Mouse (Mus musculus) myocyte (in vitro differentiated cells): ENCODE data around the gene Krtdap. TPM values are rescaled to one million over a fixed set of nuclear protein-coding genes. Genes with fewer than 3 reads are reported as not detected.

ENCODE experiments used
- H3K27me3 ChIP-seq: one replicate; pipeline ENCODE4 v1.6.1; 2011; ENCODE audit not compliant: control insufficient read depth, insufficient read depth, insufficient read length
- H3K36me3 ChIP-seq: one replicate; pipeline ENCODE4 v1.6.1; 2011; ENCODE audit not compliant: control insufficient read depth, insufficient read depth
- H3K4me2 ChIP-seq: one replicate; pipeline ENCODE4 v1.6.1; 2011; ENCODE audit warnings: low read depth, control low read depth
- H3K4me3 ChIP-seq: one replicate; pipeline ENCODE4 v1.5.1; 2011; ENCODE audit warnings: mild to moderate bottlenecking, control low read depth, moderate library complexity
- H3K79me2 ChIP-seq: one replicate; pipeline ENCODE4 v1.6.1; 2011; ENCODE audit not compliant: control insufficient read depth, insufficient read depth
- H3ac ChIP-seq: one replicate; pipeline ENCODE4 v1.6.1; 2011; ENCODE audit not compliant: control insufficient read depth, insufficient read length
- CEBPB ChIP-seq: IDR thresholded peaks from 2 replicates; pipeline ENCODE4 v1.6.1; 2011; ENCODE audit warnings: mild to moderate bottlenecking, moderate library complexity; ENCODE audit not compliant: poor library complexity, insufficient read depth, severe bottlenecking
- E2F4 ChIP-seq: IDR thresholded peaks from one replicate; pipeline ENCODE4 v1.6.1; 2011; ENCODE audit warnings: mild to moderate bottlenecking, control low read depth, moderate library complexity; ENCODE audit not compliant: insufficient read depth
- MAX ChIP-seq: IDR thresholded peaks from one replicate; pipeline ENCODE4 v1.6.1; 2011; ENCODE audit warnings: low read depth, mild to moderate bottlenecking, control low read depth
- MYOD1 ChIP-seq, 3 experiments: IDR thresholded peaks; one replicate each; pipeline ENCODE4 v1.6.1; 2011; ENCODE audit warnings: control low read depth in 2 of 3, low read depth in 2 of 3, mild to moderate bottlenecking in 2 of 3, moderate library complexity in 1 of 3; ENCODE audit not compliant: insufficient read length in 2 of 3, control insufficient read depth in 1 of 3
- MYOG ChIP-seq, 3 experiments: IDR thresholded peaks; one replicate each; pipeline ENCODE4 v1.6.1; 2011; ENCODE audit warnings: control low read depth in 2 of 3, low read depth in 2 of 3, mild to moderate bottlenecking in 2 of 3; ENCODE audit not compliant: insufficient read length in 2 of 3, control insufficient read depth in 1 of 3, insufficient read depth in 1 of 3
- POLR2A ChIP-seq: IDR thresholded peaks from one replicate; pipeline ENCODE4 v1.6.1; 2011; ENCODE audit warnings: low read depth, mild to moderate bottlenecking, control low read depth, moderate library complexity; ENCODE audit not compliant: insufficient read length
- POLR2AphosphoS2 ChIP-seq: IDR thresholded peaks from one replicate; pipeline ENCODE4 v1.6.1; 2011; ENCODE audit warnings: low read depth, control low read depth; ENCODE audit not compliant: insufficient read length
- REST ChIP-seq: IDR thresholded peaks from one replicate; pipeline ENCODE4 v1.6.1; 2011; ENCODE audit warnings: mild to moderate bottlenecking, control low read depth, moderate library complexity; ENCODE audit not compliant: insufficient read depth, insufficient read length
- SRF ChIP-seq: IDR thresholded peaks from one replicate; pipeline ENCODE4 v1.6.1; 2011; ENCODE audit warnings: low read depth; ENCODE audit not compliant: control insufficient read depth, insufficient read length
- TCF12 ChIP-seq: IDR thresholded peaks from one replicate; pipeline ENCODE4 v1.6.1; 2011; ENCODE audit warnings: mild to moderate bottlenecking, control low read depth; ENCODE audit not compliant: poor library complexity, insufficient read depth, severe bottlenecking
- TCF3 ChIP-seq: IDR thresholded peaks from one replicate; pipeline ENCODE4 v1.6.1; 2011; ENCODE audit warnings: low read depth, control low read depth; ENCODE audit not compliant: insufficient read length
- USF1 ChIP-seq: IDR thresholded peaks from one replicate; pipeline ENCODE4 v1.6.1; 2011; ENCODE audit warnings: low read depth, mild to moderate bottlenecking, control low read depth, moderate library complexity
- polyA plus RNA-seq: library from polyadenylated mRNA; unstranded; fragments of >200 nt; fragmentation: generic; extraction: Trizol; gene quantifications from one replicate; pipeline ENCODE4 v1.2.1, GENCODE M21; 2012; ENCODE audit warnings: missing spikeins

Krtdap gene
- polyA plus RNA-seq, 1 experiment: not detected

- no peak overlapping the region for H3ac ChIP-seq
- no peaks in the 10 kb centered on the region for H3K79me2 ChIP-seq
- no peak overlapping the region for H3K4me2 ChIP-seq
- no peaks in the 10 kb centered on the region for H3K27me3 ChIP-seq
- no peak overlapping the region for H3K4me3 ChIP-seq
- TF ChIP-seq TCF3 (no peak), REST (no peak), CEBPB (no peak), MYOD1 (IDR thresholded peaks at IDR 0.05; ENCODE audit: control insufficient read depth in 1 of 3, insufficient read length in 2 of 3, low read depth in 2 of 3) (no peak), USF1 (no peak)
- H3K36me3 ChIP-seq: no peaks in the 10 kb centered on the region
These were observed 7.2 kb downstream of the Krtdap start for GRCm38 (mm10) chr7:30794921-30795320.

GRCm38 (mm10) chr7:30796790-30797189 lies 9.1 kb downstream of the Krtdap start:
- TF ChIP-seq CEBPB (no peak), POLR2AphosphoS2 (no peak), SRF (no peak), USF1 (no peak)
- H3ac ChIP-seq: no peak overlapping the region

GRCm38 (mm10) chr7:30800653-30801052 lies 13.0 kb downstream of the Krtdap start:
- Histone ChIP-seq H3K4me2 (no peak overlapping the region), H3K79me2 (no peaks in the 10 kb centered on the region), H3ac (no peak overlapping the region), H3K4me3 (no peak overlapping the region), H3K27me3 (no peaks in the 10 kb centered on the region), H3K36me3 (no peaks in the 10 kb centered on the region)
- TF ChIP-seq SRF (no peak), E2F4 (no peak), MYOD1 (IDR thresholded peaks at IDR 0.05; ENCODE audit: control insufficient read depth in 1 of 3, insufficient read length in 2 of 3, low read depth in 2 of 3) (no peak), CEBPB (no peak), POLR2AphosphoS2 (no peak), TCF3 (no peak), USF1 (no peak), POLR2A (no peak), REST (no peak), MAX (no peak), MYOG (IDR thresholded peaks at IDR 0.05; ENCODE audit: control insufficient read depth in 1 of 3, insufficient read depth in 1 of 3, insufficient read length in 2 of 3, low read depth in 2 of 3) (no peak), TCF12 (no peak)

More at GRCm38 (mm10) chr7:30796790-30797189, 9.1 kb downstream of the Krtdap start:
- H3K4me3 ChIP-seq: no peak overlapping the region
- no peaks in the 10 kb centered on the region for H3K36me3 ChIP-seq
- H3K4me2 ChIP-seq: no peak overlapping the region
- H3K27me3 ChIP-seq: no peaks in the 10 kb centered on the region
- no peaks in the 10 kb centered on the region for H3K79me2 ChIP-seq

GRCm38 (mm10) chr7:30803256-30803655 lies 15.6 kb downstream of the Krtdap start:
- no peak overlapping the region for H3ac ChIP-seq
- no peaks in the 10 kb centered on the region for H3K27me3 ChIP-seq
- H3K36me3 ChIP-seq: no peaks in the 10 kb centered on the region
- H3K4me3 ChIP-seq: no peak overlapping the region
- TF ChIP-seq MYOD1 (IDR thresholded peaks at IDR 0.05; ENCODE audit: control insufficient read depth in 1 of 3, insufficient read length in 2 of 3, low read depth in 2 of 3) (no peak), SRF (no peak), E2F4 (no peak), REST (no peak), USF1 (no peak), MAX (no peak), TCF12 (no peak), TCF3 (no peak), POLR2A (no peak), MYOG (IDR thresholded peaks at IDR 0.05; ENCODE audit: control insufficient read depth in 1 of 3, insufficient read depth in 1 of 3, insufficient read length in 2 of 3, low read depth in 2 of 3) (no peak), CEBPB (no peak), POLR2AphosphoS2 (no peak)
- H3K4me2 ChIP-seq: no peak overlapping the region
- no peaks in the 10 kb centered on the region for H3K79me2 ChIP-seq

GRCm38 (mm10) chr7:30804026-30804715 lies 16.5 kb downstream of the Krtdap start:
- no peaks in the 10 kb centered on the region for H3K36me3 ChIP-seq
- no peak overlapping the region for H3K4me3 ChIP-seq
- H3K27me3 ChIP-seq: no peaks in the 10 kb centered on the region
- H3K4me2 ChIP-seq: no peak overlapping the region
- H3K79me2 ChIP-seq: no peaks in the 10 kb centered on the region
- TF ChIP-seq MYOD1 (IDR thresholded peaks at IDR 0.05; ENCODE audit: control insufficient read depth in 1 of 3, insufficient read length in 2 of 3, low read depth in 2 of 3) (no peak), E2F4 (no peak), MAX (no peak)
- no peak overlapping the region for H3ac ChIP-seq
